Mouse (Mus musculus) urinary bladder, postnatal 10 days (tissue): ENCODE results near the gene Gmds.

ENCODE experiments used
- DNase-seq: peaks from one replicate; pipeline ENCODE4 v3.0.0; 2022; ENCODE audit warnings: low spot score

Gene Gmds

DNA sequence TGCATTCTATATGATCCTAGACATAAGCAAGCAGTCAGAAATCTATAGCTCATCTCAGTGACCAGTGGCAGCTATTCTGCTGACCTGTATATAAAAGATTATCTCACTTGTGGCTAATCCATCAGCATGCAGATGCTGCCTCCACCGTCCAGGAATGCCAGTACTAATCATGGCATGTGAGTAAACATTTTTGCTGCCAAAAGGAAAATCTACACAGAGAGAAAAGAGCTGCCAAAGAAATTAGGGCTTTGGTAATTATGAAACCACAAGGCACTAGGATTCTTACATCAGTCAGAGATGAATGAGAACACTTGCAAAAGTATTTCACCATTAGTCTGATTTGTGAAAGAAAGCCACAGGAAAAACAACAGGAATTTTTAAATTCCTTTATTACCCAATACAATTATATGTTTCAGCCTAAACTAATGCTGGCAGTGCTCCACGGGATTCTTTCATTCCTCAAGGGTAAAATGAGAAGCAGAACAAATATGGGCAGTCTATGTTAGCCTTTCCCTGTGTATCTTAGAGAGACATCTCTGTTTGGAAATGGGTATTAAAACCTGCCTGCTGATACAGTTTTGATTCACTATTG, 71.3 kb downstream of the Gmds start:
- DNase-seq = no peak

DNA sequence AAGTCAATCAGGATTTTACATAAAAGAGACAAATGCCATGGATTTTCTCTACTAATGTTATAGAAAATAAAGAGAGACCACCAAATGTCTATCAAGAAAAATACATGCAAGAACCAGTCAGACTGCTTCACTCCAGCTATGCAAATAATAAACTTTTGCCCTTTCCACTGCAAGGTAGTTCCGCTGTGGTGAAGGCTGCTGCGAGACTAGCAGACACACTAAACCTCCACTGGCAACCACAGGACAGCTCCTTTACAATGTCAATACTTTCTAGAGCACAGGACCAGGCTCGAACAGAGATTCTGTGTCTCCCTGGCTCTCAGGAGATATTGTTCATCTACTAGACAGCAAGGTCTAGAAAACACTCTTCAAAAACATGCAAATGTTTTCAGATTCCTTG, 71.8 kb downstream of the Gmds start:
- no peak for DNase-seq

DNA sequence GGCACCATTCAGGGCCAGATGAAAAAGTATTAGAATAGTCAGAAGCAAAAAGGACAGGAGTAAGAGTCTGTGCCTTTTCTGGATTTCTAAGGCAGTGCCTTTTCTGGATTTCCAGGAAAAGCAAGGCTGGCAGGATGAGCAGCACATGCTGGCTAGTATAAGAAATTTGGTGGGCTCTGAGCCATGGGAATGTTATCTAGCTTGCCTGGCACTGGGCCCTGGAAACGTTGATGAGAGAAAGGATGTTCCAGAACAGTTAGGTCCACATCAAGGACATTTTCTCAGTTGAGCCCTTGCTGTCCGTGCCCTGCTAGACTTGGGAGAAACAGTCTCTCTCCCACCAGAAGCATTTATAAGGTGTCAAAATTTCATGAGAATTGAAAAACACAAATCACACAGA, 82.4 kb downstream of the Gmds start:
- DNase-seq = no peak

DNA sequence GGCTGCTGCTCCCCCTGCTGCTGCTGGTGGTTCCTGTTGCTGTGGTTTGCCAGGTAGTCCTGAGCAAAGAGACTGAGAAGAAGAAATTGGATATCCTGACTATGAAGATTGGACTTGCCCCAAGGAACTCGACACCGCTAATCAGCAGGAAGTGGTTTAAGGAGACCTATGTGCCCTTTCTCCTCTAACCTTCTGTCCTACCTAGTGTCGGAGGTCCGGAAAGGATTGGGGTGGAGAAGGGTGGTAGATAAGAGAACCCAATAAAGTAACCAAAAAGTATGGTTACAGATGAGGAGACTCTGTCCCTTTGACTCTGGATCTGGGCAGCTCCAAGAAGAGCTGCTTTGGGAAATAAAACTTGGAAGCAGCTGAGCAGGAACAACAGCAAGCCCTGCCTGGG, 86.3 kb downstream of the Gmds start:
- DNase-seq = no peak

DNA sequence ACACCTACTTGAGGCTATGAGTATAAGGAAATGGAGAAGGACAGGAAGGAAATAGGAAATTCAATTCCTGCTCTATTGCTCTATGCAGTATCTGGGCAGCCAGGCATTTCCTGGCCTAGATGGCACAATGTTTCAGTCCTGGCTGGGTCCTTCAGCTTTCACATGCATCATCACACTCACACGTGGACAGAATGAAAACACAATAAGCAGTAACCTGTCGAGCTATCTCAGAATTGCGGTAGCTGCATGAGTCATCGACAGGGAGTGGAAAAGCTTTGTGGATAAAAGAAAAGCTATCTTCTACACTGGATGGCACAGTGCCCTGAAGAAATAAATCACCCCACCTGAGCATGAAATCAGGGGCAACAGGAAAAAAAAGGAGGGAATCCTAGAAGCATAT, 96.3 kb downstream of the Gmds start:
- DNase-seq = no peak

DNA sequence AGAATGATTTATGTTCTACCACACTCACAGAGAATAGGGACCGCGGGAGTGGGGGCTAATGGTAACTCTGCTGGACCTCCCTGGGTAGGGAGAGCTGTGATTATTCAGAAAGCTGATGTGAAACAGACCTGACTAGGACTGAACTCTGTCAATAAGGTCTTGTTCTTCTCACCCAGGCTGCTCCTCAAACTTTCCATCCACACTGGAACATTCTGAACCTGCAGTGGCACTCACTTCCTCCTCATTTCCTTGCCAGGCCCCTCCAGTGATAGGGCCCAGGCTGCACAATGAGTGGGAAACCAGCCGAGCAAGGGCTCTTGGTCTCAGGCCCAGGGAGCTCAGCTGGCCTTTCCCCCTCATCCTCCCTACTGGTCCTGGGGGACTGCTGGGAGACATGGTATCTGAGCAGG, 102.3 kb downstream of the Gmds start:
- DNase-seq = no peak

DNA sequence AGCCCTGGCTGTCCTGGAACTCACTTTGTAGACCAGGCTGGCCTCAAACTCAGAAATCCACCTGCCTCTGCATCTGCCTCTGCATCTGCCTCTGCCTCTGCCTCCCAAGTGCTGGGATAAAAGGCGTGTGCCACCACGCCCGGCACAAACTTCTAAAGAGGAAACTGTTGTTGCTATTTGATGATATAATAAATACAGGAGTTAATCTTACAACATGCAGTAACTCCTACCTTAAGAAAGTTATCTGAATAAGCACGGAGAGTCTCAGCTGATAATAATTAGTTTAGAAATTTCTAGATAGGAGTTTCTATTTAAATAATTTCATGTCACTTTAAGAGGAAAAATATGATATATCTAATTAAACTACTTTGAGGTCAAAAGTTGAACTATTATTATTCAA, 103.5 kb downstream of the Gmds start:
- no peak for DNase-seq

DNA sequence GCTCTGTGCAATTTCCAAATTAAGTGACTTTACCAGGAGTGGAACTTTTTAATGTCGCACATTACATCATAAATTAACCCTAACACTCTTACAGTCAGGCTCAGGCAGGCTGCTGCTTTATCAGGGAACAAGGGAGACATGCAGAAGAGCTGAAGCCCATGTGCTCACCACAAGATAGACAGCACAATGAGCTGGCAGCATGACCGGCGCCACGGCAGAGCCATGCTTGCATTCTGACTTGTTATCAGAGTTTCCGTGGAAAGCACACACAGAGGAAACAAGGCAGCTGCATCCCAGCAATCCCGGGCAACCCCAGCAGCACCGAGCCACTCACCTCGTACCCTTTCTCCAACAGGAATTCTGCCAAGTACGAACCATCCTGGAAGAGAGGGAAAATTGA, 104.5 kb downstream of the Gmds start:
- no peak for DNase-seq

DNA sequence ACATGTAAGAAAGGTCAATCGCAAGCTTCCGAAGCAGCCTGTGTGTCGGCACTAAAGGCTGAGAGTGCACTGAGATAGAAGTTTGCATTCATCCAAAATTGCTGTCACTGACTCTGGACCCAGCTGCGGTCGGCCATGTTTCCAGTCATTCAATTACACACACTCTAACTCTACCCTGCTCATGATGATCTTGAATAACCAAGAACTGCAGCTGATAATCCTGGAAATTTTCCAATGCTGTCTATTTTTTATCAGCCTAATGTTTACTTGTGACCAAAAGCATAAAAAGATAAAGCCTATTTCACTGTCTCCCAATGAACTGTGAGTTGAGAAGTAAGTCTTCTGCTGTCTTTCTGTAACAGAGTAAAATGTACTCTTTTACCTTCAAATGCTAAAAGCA, 106.1 kb downstream of the Gmds start:
- DNase-seq = no peak

DNA sequence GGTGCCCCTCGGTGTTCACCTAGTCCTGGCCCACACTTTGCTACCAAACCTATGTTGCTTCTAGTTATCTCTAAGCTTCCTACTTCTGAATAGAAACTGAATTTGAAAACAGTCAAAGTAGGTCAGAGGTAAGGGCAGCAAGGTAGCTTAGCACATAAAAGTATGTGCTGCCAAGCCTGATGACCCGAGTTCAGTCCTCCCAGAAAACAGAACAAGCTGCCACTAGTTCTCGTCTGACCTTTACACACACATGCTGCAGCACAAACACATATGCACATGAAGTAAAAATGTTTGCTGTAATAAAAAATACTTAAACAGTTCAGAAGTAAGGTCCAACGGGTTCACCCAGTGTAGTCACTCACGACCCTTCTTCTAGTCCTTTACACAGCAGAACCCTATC, 106.6 kb downstream of the Gmds start:
- DNase-seq = no peak

DNA sequence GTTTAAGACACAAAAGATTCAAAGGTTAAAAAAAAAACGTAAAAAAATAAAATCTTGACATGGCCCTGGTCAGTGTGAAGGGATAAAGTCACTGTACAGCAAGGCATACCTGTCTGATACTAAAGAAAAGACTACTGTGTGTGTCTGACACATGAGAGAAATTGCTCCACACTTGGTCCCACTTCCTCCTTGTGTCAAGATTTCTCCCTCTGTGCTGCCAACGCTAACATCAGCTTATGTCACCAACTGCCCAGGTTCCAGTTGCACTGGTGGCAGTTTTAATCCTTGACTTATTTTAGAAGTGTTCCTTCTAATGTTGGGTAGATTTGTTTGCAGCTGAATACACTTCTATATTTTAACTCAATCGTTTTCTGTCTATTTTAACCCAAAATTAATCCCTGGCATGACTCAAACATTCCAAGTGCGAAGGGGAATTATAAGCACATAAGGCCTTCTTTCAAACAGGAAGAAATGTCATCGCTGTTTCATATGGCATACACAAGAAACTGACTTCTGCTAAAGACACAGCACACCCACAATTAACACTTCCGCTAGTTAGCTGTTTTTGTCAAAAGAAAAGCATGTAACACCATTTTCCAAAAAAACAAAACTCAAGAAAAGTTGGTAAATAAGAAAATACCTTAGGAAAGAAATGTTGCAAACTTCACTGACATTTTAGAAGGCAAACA, 110.5 kb downstream of the Gmds start:
- DNase-seq = no peak

DNA sequence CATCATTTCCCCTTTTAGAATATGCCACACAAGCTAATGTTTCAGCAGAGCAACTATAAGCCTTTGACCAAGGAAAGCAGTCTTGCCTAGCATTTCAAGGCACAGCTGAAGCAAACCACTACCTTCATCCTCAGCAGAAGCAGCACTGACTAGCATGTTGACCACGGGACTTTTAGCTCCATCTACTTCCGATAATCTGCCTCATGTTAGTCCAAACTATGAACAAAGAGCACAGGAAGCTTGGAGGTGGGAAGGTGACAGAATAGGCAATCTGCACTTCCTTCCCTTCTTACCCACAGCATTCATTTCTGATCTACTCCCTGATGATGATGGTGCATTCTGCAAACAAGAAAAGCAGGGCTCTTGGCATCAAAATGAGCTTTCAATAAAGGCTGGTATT, 120.9 kb downstream of the Gmds start:
- no peak for DNase-seq

DNA sequence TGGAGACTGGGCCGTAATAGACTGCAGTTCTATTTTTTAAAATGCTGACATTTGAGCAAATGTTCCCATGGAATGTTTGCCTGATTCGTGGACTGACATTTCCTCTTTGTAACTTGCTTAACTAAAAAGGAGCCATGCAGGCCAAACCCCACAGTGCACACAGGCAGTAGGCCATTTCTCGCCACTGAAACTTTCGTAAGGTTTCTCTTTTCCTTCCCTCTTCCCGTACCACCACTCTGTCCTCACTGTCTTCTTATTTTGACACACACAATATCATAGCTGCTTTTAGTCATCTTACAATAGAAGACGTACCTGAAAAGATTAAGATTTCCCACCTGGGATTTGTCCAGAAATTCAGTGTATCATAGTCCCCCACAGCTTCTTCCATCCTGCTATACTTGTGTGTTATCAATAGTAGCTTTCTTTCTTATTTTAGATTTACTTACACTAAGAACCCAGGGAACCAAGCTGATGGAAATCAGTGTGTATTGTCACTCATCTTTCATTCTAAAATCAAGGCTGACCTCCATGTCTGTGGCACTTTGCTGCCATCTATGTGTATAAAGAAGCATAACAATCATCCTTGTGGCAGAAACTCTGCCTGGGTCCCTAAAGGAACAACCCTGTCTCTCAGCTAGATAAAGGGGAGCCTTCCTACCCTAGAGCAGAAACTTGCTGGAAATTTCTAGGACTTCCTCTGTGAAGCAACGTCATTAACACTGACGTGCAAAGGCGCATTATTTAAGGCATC, 124.7 kb downstream of the Gmds start:
- DNase-seq = no peak

DNA sequence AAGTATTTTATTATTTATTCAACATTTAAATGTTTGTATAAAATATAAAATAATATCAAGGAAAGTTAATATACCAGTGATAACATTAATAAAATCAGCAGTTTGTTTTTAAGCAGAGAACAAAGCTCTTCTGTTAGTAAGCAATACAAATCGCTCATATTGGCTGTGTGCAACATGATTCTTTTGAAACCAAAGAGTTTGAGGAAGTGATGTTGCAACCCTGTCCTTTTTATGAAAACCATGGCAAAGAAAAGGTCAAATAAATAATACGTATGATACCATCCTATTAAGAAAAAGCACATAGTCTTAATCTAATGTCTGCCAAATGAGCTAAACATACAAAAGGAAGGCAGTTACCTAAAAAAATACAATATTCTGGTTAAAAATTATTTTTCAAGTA, 126.4 kb downstream of the Gmds start:
- no peak for DNase-seq

DNA sequence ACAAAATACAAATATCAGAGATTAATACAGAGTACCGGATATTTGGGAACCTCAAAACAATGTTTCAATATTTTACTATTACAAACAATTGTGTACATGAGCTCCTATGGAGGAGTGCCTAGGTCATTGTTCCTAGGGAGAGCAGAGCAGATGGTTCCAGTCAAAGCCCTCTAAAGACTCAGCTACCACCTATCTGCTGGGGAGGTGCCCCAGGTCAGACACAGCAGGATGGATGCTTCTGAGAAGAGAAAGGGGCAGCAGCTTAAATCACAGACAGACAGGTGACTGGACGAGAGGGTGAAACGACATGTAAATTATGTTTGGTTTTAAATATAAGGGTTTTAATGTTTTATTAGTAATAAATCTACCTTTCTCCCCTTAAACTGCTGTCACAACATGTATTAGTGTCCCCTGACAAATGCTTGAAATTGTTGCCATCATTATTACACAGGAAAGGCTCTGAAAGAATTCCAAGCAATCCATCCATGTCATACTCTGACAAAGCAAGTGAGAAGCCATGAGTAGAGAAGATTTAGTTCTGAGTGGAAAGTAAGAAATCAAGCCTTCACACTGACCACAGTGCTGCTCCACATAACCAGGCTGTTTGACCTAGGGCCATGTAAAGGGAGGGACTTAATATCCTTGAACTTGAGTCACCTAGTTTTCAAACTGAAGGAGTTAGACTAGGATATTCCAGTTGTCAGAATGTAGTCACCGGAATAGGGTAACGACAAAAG, 131.2 kb downstream of the Gmds start:
- DNase-seq = no peak

DNA sequence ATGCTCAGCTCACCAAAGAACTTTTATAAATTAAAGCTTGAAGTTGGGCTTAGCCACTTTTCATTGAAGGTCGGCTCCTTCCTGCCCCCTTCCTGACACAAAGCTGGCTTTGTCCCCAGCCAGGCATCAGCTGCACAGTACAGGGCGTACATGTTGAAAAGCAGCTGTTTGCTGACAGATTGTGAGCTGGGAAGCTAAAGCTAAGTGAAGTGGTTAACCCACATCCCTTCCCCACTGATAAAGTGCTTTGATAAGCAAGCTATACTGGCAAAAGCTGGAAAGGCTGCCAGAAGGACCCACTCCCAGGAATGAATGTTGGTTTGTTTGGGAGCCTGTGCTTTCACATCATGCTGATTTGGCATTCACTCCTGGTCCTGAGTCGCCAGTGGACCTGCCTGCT, 158.6 kb downstream of the Gmds start:
- DNase-seq = no peak

DNA sequence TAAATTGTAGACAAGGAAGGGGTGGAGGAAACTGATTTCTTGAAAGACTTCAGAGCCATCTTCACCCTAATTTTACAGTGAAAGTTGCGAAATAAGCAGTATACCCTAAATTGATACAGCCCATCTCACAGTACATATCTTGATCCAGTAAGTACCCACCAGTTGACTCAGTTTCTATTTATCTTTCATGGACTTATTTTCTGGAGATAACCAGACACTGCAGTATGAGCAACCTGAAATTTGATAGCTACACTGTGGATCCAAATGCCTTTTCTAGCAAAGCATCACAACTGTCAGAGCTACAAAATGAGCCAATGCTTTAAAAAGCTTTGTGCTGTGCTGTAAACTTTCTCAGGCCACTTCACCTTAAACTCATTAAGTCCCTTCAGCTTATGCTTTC, 159.9 kb downstream of the Gmds start:
- no peak for DNase-seq

DNA sequence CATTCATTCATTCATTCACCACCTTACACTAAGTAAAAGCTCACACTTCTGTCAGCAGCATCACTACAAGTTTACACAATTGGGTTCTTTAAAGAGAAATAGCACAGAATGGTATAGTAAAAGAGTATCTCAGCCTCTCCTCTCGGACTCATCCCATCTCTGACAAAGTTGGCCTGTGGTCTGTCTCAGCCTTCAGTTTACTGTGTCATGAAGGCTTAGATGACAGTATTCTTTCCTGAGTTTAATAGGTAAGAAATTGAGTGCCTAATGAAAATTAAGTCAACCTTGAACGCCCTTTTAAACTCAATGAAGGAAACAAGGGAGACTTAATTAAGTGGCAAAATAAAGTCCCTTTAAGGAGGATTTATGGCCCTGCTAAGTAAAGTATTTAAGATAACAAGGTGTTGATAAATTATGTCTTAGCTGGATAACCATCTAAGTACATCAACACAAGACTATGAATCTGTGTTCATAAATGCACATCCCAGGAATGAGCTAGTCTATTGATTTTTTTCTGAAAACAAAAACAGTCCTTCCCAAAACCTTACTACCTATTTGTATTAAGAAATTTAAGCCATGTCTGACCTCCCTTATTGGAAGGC, 160.6 kb downstream of the Gmds start:
- no peak for DNase-seq

DNA sequence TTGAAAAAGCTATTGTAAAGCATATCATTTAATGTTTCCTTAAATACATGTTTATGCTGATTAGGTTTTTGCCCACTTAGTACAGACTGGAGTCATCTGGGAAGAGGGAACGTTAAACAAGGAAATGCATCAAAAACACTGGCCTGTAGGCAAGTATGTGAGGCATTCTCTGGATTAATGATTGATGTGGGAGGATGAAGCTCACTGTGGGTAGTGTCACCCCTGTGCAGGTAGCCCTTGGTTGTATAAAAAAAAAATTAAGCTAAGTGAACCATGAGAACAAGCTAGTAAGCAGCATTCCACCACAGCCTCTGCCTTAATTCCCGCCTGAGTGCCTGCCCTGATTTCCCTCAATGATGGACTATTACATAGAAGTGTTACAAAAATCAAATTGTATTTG, 163.5 kb downstream of the Gmds start:
- no peak for DNase-seq

DNA sequence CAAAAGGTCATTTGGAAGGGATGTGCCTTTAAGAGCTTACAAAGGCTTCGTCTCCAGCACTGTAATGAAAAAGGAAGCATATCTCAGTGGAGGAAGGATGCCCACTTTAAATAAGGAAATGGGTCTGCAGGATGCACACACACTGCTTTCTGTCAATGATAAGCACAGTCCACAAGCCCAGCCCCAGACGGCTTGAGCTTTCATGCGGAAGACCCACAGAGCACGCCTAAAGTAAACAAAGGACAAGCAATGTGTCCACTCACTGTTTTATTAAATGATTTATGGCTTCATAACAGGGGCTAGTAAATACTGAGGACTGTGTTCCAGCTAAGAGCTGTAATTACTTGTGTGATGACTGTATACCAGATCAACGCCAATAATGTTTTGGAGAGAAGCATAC, 169.4 kb downstream of the Gmds start:
- no peak for DNase-seq

DNA sequence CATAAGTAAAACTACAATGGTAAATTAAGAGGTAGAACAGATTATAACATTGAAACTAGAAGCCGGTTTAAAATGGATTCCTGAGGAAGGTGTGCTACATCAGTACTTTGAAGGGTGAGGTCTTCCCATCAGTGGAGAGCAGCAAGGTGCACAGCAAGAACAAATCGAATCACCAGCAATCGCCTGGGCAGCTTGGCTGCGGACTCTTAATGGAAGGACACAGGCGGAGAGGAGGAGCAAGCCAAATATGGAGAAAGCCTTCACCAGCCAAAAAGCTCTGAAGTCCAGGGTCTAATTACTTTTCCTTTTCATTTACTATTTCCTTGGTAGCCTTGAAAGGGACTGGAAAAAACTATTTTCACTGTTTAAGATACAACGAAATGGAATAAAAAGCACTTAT, 170.7 kb downstream of the Gmds start:
- no peak for DNase-seq

DNA sequence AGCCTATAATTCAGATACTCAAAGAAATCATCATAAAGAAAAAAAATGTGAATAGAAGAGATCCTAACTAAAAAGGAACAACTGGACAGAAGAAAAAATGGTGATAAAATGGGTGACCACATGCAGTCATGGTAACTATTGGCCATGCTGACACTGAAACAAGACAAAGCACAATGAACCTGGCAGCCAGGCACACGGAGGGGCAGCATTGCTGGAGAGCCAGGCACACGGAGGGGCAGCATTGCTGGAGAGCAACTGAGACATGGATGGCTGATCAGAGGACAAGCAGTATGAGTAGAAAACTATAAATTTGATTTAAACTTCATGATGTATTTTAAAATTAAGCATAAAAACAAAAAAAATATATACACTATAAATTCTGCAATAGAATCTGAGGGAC, 173.0 kb downstream of the Gmds start:
- DNase-seq = no peak

DNA sequence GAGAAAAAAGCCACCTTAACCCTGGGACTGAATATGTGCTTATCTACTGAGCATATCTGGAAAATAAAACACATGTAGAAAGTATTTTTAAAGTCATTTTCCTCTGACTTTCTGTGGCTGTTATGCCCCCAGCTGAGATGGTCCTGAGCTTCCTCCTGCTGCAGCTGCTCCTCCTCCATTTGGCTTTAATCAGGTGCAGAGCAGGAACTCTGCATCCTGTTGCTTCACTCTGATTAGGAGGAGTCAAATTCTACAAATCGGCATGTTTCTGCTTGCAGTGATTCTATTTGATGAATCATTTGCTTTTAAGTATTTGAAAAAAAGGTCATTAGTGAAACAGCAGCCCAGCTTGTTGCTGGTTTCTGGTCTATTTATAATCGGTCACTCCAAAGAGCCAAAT, 177.0 kb downstream of the Gmds start:
- DNase-seq = no peak
